Mouse (Mus musculus): ENCODE measurements around the gene Pnrc2. TPM values are rescaled to one million over a fixed set of nuclear protein-coding genes. Genes with fewer than 3 reads are reported as not detected.

The Pnrc2 gene
- total and polyA plus RNA-seq, 2 experiments from 2014 or later, result 78.7 to 107 TPM

DNA sequence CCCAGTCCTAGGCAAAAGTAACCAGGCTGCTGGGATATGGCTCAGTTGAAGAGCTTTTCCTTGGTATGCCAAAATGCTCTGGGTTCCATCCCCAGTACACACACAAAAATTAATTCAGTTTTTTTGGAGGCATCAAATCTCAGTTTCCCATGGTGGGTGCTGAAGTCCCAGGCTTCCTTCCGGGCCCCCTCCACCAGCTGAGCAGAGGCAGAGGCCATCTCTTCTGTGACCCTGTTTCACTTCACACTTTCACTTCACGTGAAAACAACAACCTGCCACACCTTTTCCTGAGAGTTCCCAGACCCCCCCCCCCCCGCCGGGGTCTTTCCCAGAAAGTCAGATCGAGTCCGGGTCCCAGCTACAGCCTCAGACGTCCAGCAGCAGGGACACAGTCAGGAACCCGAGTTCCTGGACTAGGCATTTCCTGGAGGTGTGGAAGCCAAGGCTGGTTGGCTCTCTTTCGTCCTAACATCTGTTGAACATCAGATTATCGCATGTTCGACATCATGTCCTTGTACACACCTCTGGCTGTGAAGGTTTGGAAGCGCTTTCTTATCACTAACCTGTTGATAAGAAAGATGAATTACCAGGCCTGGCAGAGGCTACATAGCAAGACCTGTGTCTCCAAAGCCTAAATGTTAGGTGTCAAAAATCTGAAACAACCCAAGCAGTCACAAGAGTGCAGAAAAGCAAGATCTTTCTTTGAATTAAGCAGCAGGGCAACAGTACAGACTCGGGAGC lies 35.8 kb upstream of the Pnrc2 start:
- WGBS, result 14% methylated on average over 13 of the region's 13 CpGs
- DNase-seq (ENCODE audit: low spot score), result no peak
- TF ChIP-seq CTCF (IDR thresholded peaks at IDR 0.05; ENCODE audit: low read depth) (no peak), EP300 (IDR thresholded peaks at IDR 0.05; ENCODE audit: low read depth) (no peak)
- no peak for ATAC-seq (ENCODE audit: insufficient read depth, low read depth)
- H3K27me3 ChIP-seq (ENCODE audit: control insufficient read depth, insufficient read depth, low read length), result no peaks in the 10 kb centered on the region
- no peaks in the 10 kb centered on the region for H3K36me3 ChIP-seq (replicated peaks; ENCODE audit: control insufficient read depth, insufficient read depth, low read length)
- no peak overlapping the region for H3K4me3 ChIP-seq (ENCODE audit: low read depth, low read length)
- H3K4me1 ChIP-seq (ENCODE audit: control insufficient read depth, insufficient read depth), result no peaks in the 10 kb centered on the region
- H3K9me3 ChIP-seq (replicated peaks; ENCODE audit: control insufficient read depth, low read length), result no peaks in the 10 kb centered on the region
- H3K27ac ChIP-seq (ENCODE audit: low read depth), result no peak overlapping the region
- no peak overlapping the region for H3K9ac ChIP-seq (replicated peaks; ENCODE audit: low read depth, low read length)
- H3K4me2 ChIP-seq (ENCODE audit: low read depth, low read length), result no peak overlapping the region

DNA sequence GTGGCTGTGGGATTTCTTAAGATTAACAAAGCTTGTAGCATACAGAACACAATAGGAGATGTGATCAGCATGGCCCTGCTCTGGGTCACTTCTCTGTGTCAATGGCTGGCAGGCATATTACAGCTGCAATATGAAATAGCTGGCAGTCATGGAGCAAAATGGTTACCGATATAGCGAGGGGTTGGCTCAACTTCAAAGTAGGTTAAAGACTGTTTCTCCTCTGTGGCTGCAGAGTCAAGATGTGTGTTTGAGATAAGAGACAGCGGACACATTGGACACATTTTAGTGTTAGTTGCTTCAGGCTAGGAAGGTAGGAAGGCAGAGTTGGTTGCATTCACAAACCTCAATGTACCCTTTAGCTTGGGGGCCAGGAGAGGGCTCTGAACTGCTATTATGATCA lies 33.0 kb upstream of the Pnrc2 start:
- TF ChIP-seq CTCF (IDR thresholded peaks at IDR 0.05; ENCODE audit: low read depth) (no peak), EP300 (IDR thresholded peaks at IDR 0.05; ENCODE audit: low read depth) (no peak)
- no peaks in the 10 kb centered on the region for H3K9me3 ChIP-seq (replicated peaks; ENCODE audit: control insufficient read depth, low read length)
- no peaks in the 10 kb centered on the region for H3K36me3 ChIP-seq (replicated peaks; ENCODE audit: control insufficient read depth, insufficient read depth, low read length)
- no peak overlapping the region for H3K27ac ChIP-seq (ENCODE audit: low read depth)
- ATAC-seq (ENCODE audit: insufficient read depth, low read depth) (no peak), DNase-seq (ENCODE audit: low spot score) (no peak)
- H3K4me2 ChIP-seq (ENCODE audit: low read depth, low read length), result no peak overlapping the region
- H3K27me3 ChIP-seq (ENCODE audit: control insufficient read depth, insufficient read depth, low read length), result no peaks in the 10 kb centered on the region
- H3K4me1 ChIP-seq (ENCODE audit: control insufficient read depth, insufficient read depth), result no peaks in the 10 kb centered on the region
- H3K9ac ChIP-seq (replicated peaks; ENCODE audit: low read depth, low read length), result no peak overlapping the region
- 72% methylated on average over 3 of the region's 3 CpGs for WGBS
- H3K4me3 ChIP-seq (ENCODE audit: low read depth, low read length), result no peak overlapping the region

DNA sequence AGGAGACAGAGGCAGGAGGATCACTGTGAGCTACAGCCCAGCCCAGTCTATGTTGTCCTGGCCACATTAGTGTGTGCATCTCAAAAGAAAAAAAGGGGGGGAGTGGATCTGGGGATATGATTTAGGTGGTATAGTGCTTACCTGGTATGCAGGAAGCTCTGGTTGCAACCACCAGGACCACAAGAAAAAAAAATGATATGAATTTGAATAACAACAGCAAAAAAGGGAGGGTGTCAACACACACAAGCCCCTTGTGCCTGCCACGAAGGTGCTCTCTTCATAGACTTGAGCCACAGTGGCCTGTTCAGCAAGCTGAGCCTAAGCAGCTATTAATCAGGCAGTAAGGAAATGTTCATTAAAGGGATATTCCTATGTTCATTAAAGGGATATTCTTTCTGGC lies 31.2 kb upstream of the Pnrc2 start:
- TF ChIP-seq CTCF (IDR thresholded peaks at IDR 0.05; ENCODE audit: low read depth) (no peak), EP300 (IDR thresholded peaks at IDR 0.05; ENCODE audit: low read depth) (no peak)

DNA sequence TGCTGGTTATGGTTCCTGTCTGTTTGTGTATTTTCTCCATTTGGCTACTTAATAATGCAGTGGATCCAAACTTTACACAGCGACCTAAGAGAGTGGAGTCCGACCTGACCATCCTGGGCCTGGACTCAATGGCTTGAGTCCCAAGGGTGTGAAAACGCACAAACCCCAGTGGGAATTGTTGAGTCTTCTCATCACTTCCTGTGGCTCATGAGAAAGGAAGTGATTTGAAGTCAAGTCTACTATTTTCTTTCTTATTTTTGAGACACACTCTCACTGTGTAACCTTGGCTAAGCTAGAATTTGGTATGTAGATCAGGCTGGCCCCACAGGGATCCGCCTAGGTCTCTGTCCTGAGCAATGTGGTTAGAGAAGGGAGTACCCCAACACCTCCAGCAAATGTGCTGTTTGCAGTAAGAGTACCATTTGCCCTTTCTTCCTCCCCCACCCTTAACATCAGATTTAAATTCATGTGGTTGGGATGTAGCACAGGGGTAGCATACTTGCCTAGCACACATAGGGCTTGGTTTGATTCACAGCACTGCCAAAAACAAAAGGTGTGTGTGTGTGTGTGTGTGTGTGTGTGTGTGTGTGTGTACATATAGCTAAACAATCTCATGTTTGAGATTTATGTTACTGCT lies 29.1 kb upstream of the Pnrc2 start:
- WGBS, result 71% methylated on average over 4 of the region's 4 CpGs
- DNase-seq (ENCODE audit: low spot score), result no peak
- TF ChIP-seq EP300 (IDR thresholded peaks at IDR 0.05; ENCODE audit: low read depth), result no peak
- no peak for TF ChIP-seq CTCF (IDR thresholded peaks at IDR 0.05; ENCODE audit: low read depth)

More for the DNA sequence above, 31.2 kb upstream of the Pnrc2 start:
- Histone ChIP-seq H3K36me3 (replicated peaks; ENCODE audit: control insufficient read depth, insufficient read depth, low read length) (no peaks in the 10 kb centered on the region), H3K27me3 (ENCODE audit: control insufficient read depth, insufficient read depth, low read length) (no peaks in the 10 kb centered on the region), H3K4me3 (ENCODE audit: low read depth, low read length) (no peak overlapping the region), H3K4me2 (ENCODE audit: low read depth, low read length) (no peak overlapping the region), H3K27ac (ENCODE audit: low read depth) (no peak overlapping the region), H3K9me3 (replicated peaks; ENCODE audit: control insufficient read depth, low read length) (no peaks in the 10 kb centered on the region), H3K9ac (replicated peaks; ENCODE audit: low read depth, low read length) (no peak overlapping the region), H3K4me1 (ENCODE audit: control insufficient read depth, insufficient read depth) (no peaks in the 10 kb centered on the region)
- ATAC-seq (ENCODE audit: insufficient read depth, low read depth), result no peak
- WGBS, result 67% methylated on average over 1 of the region's 1 CpGs
- no peak for DNase-seq (ENCODE audit: low spot score)

DNA sequence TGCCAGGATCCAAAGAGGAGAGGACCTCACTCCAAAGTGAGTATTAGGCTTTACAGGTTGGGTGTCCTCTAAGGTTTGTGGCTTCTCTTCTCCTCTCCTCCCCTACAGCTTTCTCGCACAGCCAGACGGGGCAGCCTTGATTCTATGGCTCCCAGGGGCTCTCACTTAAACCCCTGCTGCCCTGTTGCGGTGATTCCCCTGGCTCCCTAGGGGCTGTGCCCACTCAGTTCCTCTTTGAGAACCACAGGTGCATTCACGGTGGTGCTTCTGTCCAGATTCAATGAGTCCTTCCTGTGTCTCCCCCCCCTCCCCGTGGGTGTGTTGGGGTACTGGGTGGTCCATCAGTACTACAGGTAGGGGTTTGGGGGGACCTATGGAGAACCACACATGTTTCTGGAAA lies 26.4 kb upstream of the Pnrc2 start:
- H3K4me2 ChIP-seq (ENCODE audit: low read depth, low read length), result no peak overlapping the region
- no peak overlapping the region for H3K9ac ChIP-seq (replicated peaks; ENCODE audit: low read depth, low read length)
- ATAC-seq (ENCODE audit: insufficient read depth, low read depth) (no peak), DNase-seq (ENCODE audit: low spot score) (no peak)
- no peaks in the 10 kb centered on the region for H3K27me3 ChIP-seq (ENCODE audit: control insufficient read depth, insufficient read depth, low read length)
- TF ChIP-seq CTCF (IDR thresholded peaks at IDR 0.05; ENCODE audit: low read depth), result no peak
- H3K27ac ChIP-seq (ENCODE audit: low read depth), result no peak overlapping the region
- no peaks in the 10 kb centered on the region for H3K9me3 ChIP-seq (replicated peaks; ENCODE audit: control insufficient read depth, low read length)
- no peak overlapping the region for H3K4me3 ChIP-seq (ENCODE audit: low read depth, low read length)
- H3K4me1 ChIP-seq (ENCODE audit: control insufficient read depth, insufficient read depth), result 0 out of 2 replicates have a peak, but pooled peaks cover 5% of the 10 kb centered on the region
- 80% methylated on average over 5 of the region's 5 CpGs for WGBS
- H3K36me3 ChIP-seq (replicated peaks; ENCODE audit: control insufficient read depth, insufficient read depth, low read length), result no peaks in the 10 kb centered on the region

More for the DNA sequence above, 29.1 kb upstream of the Pnrc2 start:
- Histone ChIP-seq H3K27me3 (ENCODE audit: control insufficient read depth, insufficient read depth, low read length) (no peaks in the 10 kb centered on the region), H3K4me1 (ENCODE audit: control insufficient read depth, insufficient read depth) (0 out of 2 replicates have a peak, but pooled peaks cover 5% of the 10 kb centered on the region), H3K9me3 (replicated peaks; ENCODE audit: control insufficient read depth, low read length) (no peaks in the 10 kb centered on the region), H3K4me3 (ENCODE audit: low read depth, low read length) (no peak overlapping the region), H3K4me2 (ENCODE audit: low read depth, low read length) (no peak overlapping the region), H3K36me3 (replicated peaks; ENCODE audit: control insufficient read depth, insufficient read depth, low read length) (no peaks in the 10 kb centered on the region), H3K27ac (ENCODE audit: low read depth) (no peak overlapping the region), H3K9ac (replicated peaks; ENCODE audit: low read depth, low read length) (no peak overlapping the region)
- ATAC-seq (ENCODE audit: insufficient read depth, low read depth), result no peak
